Mouse (Mus musculus): Measurements from ENCODE around the gene Odf3l1. TPM values are rescaled to one million over a fixed set of nuclear protein-coding genes. Genes with fewer than 3 reads are reported as not detected.

Gene Odf3l1
- polyA plus RNA-seq, 1 experiment from 2014 or later, result 1.5 TPM

DNA sequence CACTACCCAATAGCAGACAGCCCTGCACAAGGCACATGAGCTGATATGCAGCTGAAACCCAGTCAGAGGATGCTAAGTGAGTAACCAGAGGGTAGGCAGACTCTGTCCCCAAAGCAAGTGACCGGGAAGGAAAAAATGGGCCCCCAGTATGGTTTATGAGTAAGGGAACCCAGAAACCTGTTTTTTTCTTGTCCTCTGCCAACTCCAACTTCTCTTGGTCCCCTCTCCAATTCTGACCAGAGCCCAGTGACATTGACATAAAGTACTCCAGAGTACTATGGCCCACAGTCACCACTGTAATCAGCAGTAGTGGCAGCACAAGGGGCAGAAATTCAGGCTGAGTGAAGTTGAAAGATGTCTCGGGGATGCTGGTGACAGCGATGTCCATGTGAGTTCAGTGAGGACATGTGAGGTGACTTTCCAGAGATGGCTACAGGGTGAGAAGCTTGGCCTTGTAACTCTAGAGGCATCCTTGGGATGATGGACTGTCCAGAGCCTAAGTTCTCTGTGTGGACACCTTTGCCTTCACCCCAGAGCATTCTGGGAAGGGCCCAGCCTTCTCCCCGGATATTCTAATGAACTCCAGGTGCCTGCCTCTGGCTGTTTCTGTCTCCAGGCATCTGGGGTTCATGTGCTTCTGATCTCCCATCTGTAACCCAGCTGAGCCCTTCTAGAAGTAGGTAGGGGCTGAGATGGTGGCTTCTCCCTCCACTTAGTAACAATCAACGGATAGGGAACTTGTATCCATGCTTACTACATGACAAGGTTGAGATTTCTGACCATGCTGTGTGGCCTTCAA lies 7.8 kb upstream of the Odf3l1 start:
- no peak for ATAC-seq
- no peak overlapping the region for H3K27ac ChIP-seq (ENCODE audit: low read length)

DNA sequence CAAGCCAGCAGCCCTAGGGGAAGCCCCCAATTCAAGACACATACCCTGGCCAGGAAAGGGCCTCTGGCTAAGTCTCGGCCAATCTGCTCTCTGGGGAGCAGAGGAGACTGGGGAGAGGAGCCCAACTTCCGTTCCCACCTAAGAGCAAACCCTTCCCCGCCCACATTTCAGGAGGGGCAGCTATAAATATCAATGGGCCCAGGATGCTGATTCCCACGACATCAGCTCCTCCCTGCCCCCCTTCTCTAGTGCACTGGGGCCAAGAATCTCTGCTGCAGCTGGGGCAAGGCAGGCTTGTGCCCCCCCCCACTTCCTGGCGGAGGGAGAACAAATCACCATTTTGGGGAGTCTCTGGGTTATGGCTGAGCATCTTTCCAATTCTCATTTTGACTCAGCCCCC lies 6.7 kb upstream of the Odf3l1 start:
- H3K27me3 ChIP-seq (replicated peaks; ENCODE audit: control insufficient read depth, insufficient read depth, low read length), result no peaks in the 10 kb centered on the region
- no peak overlapping the region for H3K4me2 ChIP-seq (ENCODE audit: low read depth, low read length)
- peak overlapping the region; percentile 62; the same call in 1 of the 2 replicates for H3K27ac ChIP-seq (ENCODE audit: low read length)
- peak; percentile 24; the same call in 1 of the 2 replicates for ATAC-seq
- H3K9me3 ChIP-seq (ENCODE audit: control insufficient read depth, low read length), result no peaks in the 10 kb centered on the region
- no peak overlapping the region for H3K4me3 ChIP-seq (ENCODE audit: low read length)
- H3K4me1 ChIP-seq (ENCODE audit: control insufficient read depth, insufficient read depth, low read length), result peaks cover 55% of the 10 kb centered on the region
- H3K9ac ChIP-seq (ENCODE audit: low read depth, low read length), result 0 out of 2 replicates have a peak overlapping the region, but pooled peaks have one; percentile 10
- 34% methylated on average over 5 of the region's 5 CpGs for WGBS
- H3K36me3 ChIP-seq (ENCODE audit: control insufficient read depth, insufficient read depth, low read length), result no peaks in the 10 kb centered on the region

More for the DNA sequence above, 7.8 kb upstream of the Odf3l1 start:
- Histone ChIP-seq H3K4me1 (ENCODE audit: control insufficient read depth, insufficient read depth, low read length) (peaks cover 62% of the 10 kb centered on the region), H3K4me2 (ENCODE audit: low read depth, low read length) (no peak overlapping the region), H3K4me3 (ENCODE audit: low read length) (no peak overlapping the region), H3K27me3 (replicated peaks; ENCODE audit: control insufficient read depth, insufficient read depth, low read length) (no peaks in the 10 kb centered on the region), H3K9me3 (ENCODE audit: control insufficient read depth, low read length) (no peaks in the 10 kb centered on the region), H3K9ac (ENCODE audit: low read depth, low read length) (no peak overlapping the region), H3K36me3 (ENCODE audit: control insufficient read depth, insufficient read depth, low read length) (no peaks in the 10 kb centered on the region)
- 81% methylated on average over 5 of the region's 5 CpGs for WGBS

DNA sequence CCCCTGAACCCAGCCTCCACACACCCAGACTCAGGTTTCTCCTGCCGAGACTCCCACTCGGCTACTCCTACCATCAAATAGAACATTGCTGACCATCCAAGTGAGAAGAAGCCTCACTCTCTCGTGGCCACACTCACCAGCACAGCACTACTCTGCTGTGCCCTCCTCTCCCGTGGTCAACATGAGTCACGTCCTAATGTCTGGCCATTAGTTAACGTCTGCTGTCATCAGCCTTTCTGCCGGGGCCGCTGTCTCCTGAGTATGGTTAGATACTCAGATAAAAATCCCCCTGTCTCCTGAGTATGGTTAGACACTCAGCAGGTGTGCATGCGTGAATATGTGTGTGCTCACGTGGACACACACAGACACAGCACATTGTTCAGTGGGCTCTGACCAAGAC lies 6.3 kb upstream of the Odf3l1 start:
- H3K36me3 ChIP-seq (ENCODE audit: control insufficient read depth, insufficient read depth, low read length), result no peaks in the 10 kb centered on the region
- H3K27ac ChIP-seq (ENCODE audit: low read length), result peak overlapping the region; percentile 62
- H3K27me3 ChIP-seq (replicated peaks; ENCODE audit: control insufficient read depth, insufficient read depth, low read length), result no peaks in the 10 kb centered on the region
- no peak overlapping the region for H3K4me3 ChIP-seq (ENCODE audit: low read length)
- H3K4me2 ChIP-seq (ENCODE audit: low read depth, low read length), result no peak overlapping the region
- no peak for ATAC-seq
- 53% methylated on average over 10 of the region's 10 CpGs for WGBS
- H3K9ac ChIP-seq (ENCODE audit: low read depth, low read length), result 0 out of 2 replicates have a peak overlapping the region, but pooled peaks have one; percentile 10
- no peaks in the 10 kb centered on the region for H3K9me3 ChIP-seq (ENCODE audit: control insufficient read depth, low read length)
- H3K4me1 ChIP-seq (ENCODE audit: control insufficient read depth, insufficient read depth, low read length), result peaks cover 59% of the 10 kb centered on the region

DNA sequence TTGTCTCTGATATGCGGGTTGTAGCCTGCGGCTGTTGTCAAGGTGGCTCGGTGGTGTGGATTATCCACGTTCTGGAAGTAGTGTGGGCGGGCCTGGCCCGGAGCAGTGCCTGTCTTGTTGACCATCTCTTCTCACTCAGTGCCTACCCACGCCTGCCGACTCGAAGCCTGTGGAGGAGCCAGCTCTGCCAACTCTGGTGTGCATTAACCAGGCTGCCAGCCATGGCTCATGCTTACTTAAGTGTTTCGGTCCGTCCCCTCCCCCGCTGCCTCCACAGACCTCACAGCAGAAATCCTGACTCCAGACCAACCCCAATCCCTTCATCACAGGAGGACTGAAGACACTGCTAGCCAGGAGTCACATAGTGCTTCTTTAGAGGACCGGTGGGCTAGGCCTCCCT lies 5.1 kb upstream of the Odf3l1 start:
- H3K36me3 ChIP-seq (ENCODE audit: control insufficient read depth, insufficient read depth, low read length), result no peaks in the 10 kb centered on the region
- H3K9ac ChIP-seq (ENCODE audit: low read depth, low read length), result no peak overlapping the region
- no peak overlapping the region for H3K4me3 ChIP-seq (ENCODE audit: low read length)
- H3K9me3 ChIP-seq (ENCODE audit: control insufficient read depth, low read length), result no peaks in the 10 kb centered on the region
- no peak for ATAC-seq
- 74% methylated on average over 13 of the region's 13 CpGs for WGBS
- H3K27me3 ChIP-seq (replicated peaks; ENCODE audit: control insufficient read depth, insufficient read depth, low read length), result no peaks in the 10 kb centered on the region
- peak overlapping the region; percentile 29 for H3K27ac ChIP-seq (ENCODE audit: low read length)
- no peak overlapping the region for H3K4me2 ChIP-seq (ENCODE audit: low read depth, low read length)
- H3K4me1 ChIP-seq (ENCODE audit: control insufficient read depth, insufficient read depth, low read length), result peaks cover 64% of the 10 kb centered on the region

DNA sequence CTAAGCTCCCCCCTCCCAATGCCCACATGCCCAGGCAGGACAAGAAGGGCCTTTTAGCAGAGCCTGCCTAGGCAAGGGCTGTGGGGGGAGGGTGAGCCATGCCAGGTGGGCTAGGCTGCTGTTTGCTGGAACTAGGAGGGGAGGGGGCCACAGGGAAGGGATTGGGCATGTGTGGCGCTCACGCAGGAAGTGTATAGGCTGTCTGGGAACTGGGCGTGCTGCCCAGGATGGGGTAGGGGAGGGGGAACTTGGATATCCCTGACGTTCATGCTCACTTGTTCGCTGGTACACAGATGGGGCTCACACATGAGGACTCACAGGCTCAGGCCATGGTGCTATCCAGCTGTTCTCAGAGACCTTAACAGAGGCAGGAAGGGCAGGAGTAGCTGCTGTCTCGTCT lies 3.8 kb upstream of the Odf3l1 start:
- Histone ChIP-seq H3K4me1 (ENCODE audit: control insufficient read depth, insufficient read depth, low read length) (peaks cover 69% of the 10 kb centered on the region), H3K4me3 (ENCODE audit: low read length) (peak overlapping the region; percentile 17), H3K9ac (ENCODE audit: low read depth, low read length) (peak overlapping the region; percentile 78), H3K36me3 (ENCODE audit: control insufficient read depth, insufficient read depth, low read length) (no peaks in the 10 kb centered on the region), H3K27me3 (replicated peaks; ENCODE audit: control insufficient read depth, insufficient read depth, low read length) (no peaks in the 10 kb centered on the region), H3K27ac (ENCODE audit: low read length) (peak overlapping the region; percentile 80), H3K4me2 (ENCODE audit: low read depth, low read length) (peak overlapping the region; percentile 58), H3K9me3 (ENCODE audit: control insufficient read depth, low read length) (no peaks in the 10 kb centered on the region)
- WGBS, result 32% methylated on average over 6 of the region's 6 CpGs
- ATAC-seq, result peak; percentile 57

DNA sequence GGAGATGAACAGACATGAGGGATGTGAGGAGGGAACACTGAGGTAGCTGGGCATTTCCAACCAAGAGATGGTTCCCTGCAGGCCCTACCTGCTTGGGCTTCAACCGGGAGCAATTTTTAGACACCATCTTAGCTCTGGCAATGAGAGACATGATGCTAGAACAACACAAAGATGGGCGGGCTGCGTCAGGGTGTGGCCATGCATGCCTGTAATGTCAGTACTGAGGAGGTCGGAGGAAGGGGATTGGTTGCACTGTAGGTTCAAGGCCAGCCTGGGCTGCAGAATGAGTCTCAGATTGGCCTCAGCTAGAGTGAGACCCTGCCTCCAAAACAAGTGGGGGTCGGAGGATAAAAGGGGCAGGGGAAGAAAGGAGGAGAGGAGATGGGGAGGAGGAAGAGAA lies 2.0 kb upstream of the Odf3l1 start:
- WGBS, result 83% methylated on average over 5 of the region's 5 CpGs
- Histone ChIP-seq H3K36me3 (ENCODE audit: control insufficient read depth, insufficient read depth, low read length) (no peaks in the 10 kb centered on the region), H3K9ac (ENCODE audit: low read depth, low read length) (peak overlapping the region; percentile 78), H3K4me3 (ENCODE audit: low read length) (peak overlapping the region; percentile 62), H3K9me3 (ENCODE audit: control insufficient read depth, low read length) (no peaks in the 10 kb centered on the region), H3K4me1 (ENCODE audit: control insufficient read depth, insufficient read depth, low read length) (peaks cover 65% of the 10 kb centered on the region), H3K4me2 (ENCODE audit: low read depth, low read length) (peak overlapping the region; percentile 58), H3K27ac (ENCODE audit: low read length) (peak overlapping the region; percentile 13), H3K27me3 (replicated peaks; ENCODE audit: control insufficient read depth, insufficient read depth, low read length) (no peaks in the 10 kb centered on the region)
- no peak for ATAC-seq

DNA sequence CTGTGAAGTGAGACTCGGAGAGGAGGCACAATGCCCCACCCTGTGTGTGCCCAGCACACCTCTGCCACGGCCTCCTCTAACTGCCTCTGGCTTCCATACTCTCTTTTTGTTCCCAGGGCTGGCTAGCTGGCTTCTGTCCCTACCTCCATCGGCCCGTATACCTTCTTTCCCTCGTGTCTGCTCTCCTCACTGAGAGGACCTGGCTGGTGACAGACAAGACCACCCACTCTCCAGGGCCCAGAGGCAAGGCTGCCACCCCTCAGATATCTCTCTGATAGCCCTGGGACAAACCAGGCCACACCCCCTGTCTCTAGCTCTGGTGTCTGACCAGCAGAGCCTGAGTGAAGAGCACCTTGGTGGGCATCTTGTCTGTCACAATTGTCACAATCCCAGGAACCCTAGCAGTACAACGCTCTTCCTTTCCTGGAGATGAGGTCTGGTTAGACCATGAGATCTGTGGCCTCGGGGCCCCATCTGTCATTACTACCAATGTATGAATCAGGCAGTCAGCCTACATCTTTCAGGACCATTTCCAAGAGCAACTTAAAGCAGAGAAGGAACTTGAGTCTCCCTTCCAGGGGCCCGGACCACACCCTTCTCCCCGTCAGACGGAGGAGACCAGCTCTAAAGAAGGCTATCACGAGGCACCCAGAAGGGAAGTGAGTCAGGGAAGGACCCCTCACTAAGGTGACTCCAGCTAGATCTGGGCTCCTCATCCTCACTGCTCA lies 1.4 kb upstream of the Odf3l1 start:
- ATAC-seq, result no peak
- no peaks in the 10 kb centered on the region for H3K9me3 ChIP-seq (ENCODE audit: control insufficient read depth, low read length)
- H3K27me3 ChIP-seq (replicated peaks; ENCODE audit: control insufficient read depth, insufficient read depth, low read length), result no peaks in the 10 kb centered on the region
- WGBS, result 46% methylated on average over 11 of the region's 11 CpGs
- H3K36me3 ChIP-seq (ENCODE audit: control insufficient read depth, insufficient read depth, low read length), result no peaks in the 10 kb centered on the region
- peaks cover 63% of the 10 kb centered on the region for H3K4me1 ChIP-seq (ENCODE audit: control insufficient read depth, insufficient read depth, low read length)
- peak overlapping the region; percentile 73 for H3K27ac ChIP-seq (ENCODE audit: low read length)
- peak overlapping the region; percentile 58 for H3K4me2 ChIP-seq (ENCODE audit: low read depth, low read length)
- H3K9ac ChIP-seq (ENCODE audit: low read depth, low read length), result peak overlapping the region; percentile 78
- H3K4me3 ChIP-seq (ENCODE audit: low read length), result peak overlapping the region; percentile 62

DNA sequence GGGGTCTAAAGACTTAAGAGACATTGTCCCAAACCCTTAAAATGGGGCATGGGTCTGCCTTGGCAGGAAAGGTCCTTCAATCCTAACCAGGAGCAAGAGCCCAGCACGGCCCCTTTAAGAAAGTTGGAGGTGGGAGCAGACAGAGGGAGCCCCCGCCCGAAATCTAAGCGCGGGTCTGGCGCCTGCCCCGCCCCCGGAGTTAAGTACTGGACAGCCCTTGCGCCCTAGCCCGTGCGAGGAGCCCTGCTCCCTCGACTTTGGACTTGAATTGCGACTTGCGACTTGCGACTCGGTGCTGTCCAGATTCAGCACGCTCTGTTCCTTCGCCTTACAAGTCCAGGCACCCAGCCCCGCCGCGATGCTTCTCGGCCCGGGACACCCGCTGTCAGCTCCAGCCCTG lies 353 bp upstream of the Odf3l1 start, which contains the start of gene Cspg4:
TSS of gene Cspg4 (plus strand) at position 202 of the 400 bp plus-strand sequence.
- Histone ChIP-seq H3K4me3 (ENCODE audit: low read length) (peak within 1 kb of the TSS; percentile 62), H3K4me1 (ENCODE audit: control insufficient read depth, insufficient read depth, low read length) (peaks cover 63% of the 10 kb centered on the region), H3K9me3 (ENCODE audit: control insufficient read depth, low read length) (no peaks in the 10 kb centered on the region), H3K36me3 (ENCODE audit: control insufficient read depth, insufficient read depth, low read length) (no peaks in the 10 kb centered on the region), H3K4me2 (ENCODE audit: low read depth, low read length) (peak within 1 kb of the TSS; percentile 58), H3K9ac (ENCODE audit: low read depth, low read length) (peak within 1 kb of the TSS; percentile 78), H3K27ac (ENCODE audit: low read length) (peak within 1 kb of the TSS; percentile 73), H3K27me3 (replicated peaks; ENCODE audit: control insufficient read depth, insufficient read depth, low read length) (no peaks in the 10 kb centered on the region)
- peak; percentile 71 for ATAC-seq
- 2% methylated on average over 24 of the region's 24 CpGs for WGBS

DNA sequence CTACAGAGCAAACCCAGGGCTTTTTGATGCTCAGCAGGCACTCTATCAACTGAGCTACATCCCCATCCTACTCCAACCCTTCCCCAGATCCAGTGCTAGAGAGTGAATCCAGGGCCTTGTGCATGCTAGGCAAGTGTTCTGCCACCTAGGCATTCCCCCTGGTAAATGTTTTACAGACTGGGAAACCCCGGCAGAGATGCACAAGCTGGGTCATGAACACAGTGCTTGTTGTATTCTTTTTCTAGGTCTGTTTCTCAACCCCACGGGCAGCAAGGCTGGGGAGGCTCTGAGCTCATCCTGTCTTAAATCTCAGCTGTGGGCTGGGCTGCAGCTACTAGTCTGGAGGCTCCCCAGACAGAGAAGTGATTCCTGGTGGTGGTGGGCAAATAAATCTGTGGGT lies 1.6 kb downstream of the Odf3l1 start:
- no peaks in the 10 kb centered on the region for H3K27me3 ChIP-seq (replicated peaks; ENCODE audit: control insufficient read depth, insufficient read depth, low read length)
- WGBS, result 24% methylated on average over 2 of the region's 2 CpGs
- no peak for ATAC-seq
- no peak overlapping the region for H3K4me2 ChIP-seq (ENCODE audit: low read depth, low read length)
- H3K9ac ChIP-seq (ENCODE audit: low read depth, low read length), result no peak overlapping the region
- peaks cover 46% of the 10 kb centered on the region for H3K4me1 ChIP-seq (ENCODE audit: control insufficient read depth, insufficient read depth, low read length)
- H3K36me3 ChIP-seq (ENCODE audit: control insufficient read depth, insufficient read depth, low read length), result no peaks in the 10 kb centered on the region
- H3K4me3 ChIP-seq (ENCODE audit: low read length), result no peak overlapping the region
- H3K9me3 ChIP-seq (ENCODE audit: control insufficient read depth, low read length), result no peaks in the 10 kb centered on the region
- no peak overlapping the region for H3K27ac ChIP-seq (ENCODE audit: low read length)
